Mouse (Mus musculus) E14TG2a.4 (cell line): ENCODE measurements at regions not wholly inside any gene's neighbourhood (a gene's known extent, or its start where the extent isn't known, plus 50 kb on each side); places are given as distances from the start of the nearest gene placed in this dataset.

ENCODE experiments used
- CTCF ChIP-seq: conservative IDR thresholded peaks from 2 replicates; pipeline ENCODE4 v1.5.1; 2014; ENCODE audit warnings: low read length
- NANOG ChIP-seq: IDR thresholded peaks from 2 replicates; pipeline ENCODE4 v1.6.1; 2014; ENCODE audit warnings: borderline replicate concordance, low read length, mixed read lengths
- POU5F1 ChIP-seq: IDR thresholded peaks from 2 replicates; pipeline ENCODE4 v1.6.1; 2014; ENCODE audit warnings: low read length, borderline replicate concordance

- TF ChIP-seq CTCF, result no peak
- no peak for TF ChIP-seq NANOG
- TF ChIP-seq POU5F1, result no peak
Observed at GRCm38 (mm10) chr9:49946857-49947256, 148.1 kb upstream of the Ncam1 start.
